Mouse (Mus musculus): ENCODE measurements around the gene Nox3.

The Nox3 gene

DNA sequence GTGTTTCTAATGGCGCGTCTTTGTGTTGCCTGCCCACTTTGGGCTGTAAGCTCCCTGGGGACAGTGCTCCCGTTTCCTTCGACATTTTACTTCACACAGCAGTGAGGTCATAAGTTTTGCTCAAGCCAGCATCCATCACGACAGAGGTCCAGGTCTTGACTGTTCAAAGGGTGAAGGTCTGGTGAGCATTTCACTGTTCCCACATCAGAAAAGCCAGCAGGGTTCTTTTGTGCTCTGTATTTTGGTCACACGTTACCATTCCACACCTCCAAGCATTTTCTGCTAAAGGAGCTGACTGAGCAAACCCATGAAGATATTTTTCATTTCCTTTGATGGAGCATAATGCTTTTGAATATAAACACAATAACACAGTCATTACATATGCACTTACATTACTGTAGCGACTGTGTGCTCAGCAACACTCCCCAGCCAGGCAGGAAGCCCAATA, 85.7 kb downstream of the Nox3 start:
- DNase-seq (ENCODE audit: low spot score): no peak

DNA sequence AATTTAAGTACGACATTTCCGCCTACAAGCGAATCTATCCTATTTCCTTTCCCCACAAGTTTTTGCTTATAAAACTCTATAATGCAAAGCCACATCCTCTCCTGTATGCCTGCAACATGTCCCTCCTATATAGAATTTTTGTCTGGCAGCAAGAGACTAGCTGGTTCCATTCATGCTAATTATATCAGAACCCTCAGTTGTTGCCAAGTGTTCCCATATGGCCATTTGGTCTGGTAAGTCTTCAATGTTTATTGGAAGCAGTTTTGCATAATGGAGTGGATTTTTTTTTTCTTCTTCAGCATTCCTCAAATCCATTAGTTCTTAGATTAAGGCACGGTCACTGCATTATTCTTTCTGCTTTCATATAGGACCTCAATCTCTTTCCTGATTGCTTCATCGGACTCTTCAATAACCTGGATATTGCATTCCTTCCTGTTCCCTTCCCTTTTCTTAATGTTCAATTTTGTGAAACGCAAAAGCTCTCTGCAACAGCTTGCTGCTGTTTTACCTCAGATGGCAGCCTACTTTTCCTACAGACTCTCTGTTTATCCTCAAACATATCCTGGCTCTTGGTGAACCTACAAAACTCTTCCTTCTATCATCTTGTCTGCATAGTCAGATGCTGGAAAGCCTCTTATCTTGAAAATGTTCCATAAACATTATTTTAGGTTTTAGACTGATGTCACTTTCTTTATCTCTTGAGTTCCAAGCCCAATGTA, 92.9 kb downstream of the Nox3 start:
- DNase-seq (ENCODE audit: low spot score): no peak

DNA sequence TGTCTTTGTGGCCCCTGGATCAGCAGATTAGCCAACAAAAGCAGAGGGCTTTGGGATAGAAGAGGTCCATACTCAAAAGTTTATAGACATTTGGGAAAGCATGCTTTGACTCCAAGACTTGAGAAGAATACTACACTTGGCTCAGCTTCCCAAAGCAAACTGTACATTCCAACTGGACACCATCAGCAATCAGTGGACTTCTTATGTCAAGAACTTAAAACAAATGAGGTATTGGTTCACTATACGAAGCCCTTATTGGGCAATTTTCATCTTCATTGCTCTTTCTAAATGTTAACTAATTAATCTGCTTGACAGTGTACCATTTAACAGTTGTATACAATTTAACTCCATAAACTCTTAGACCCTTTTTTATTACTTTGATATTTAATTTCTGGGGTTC, 97.7 kb downstream of the Nox3 start:
- DNase-seq (ENCODE audit: low spot score): no peak

- DNase-seq (ENCODE audit: low spot score): no peak
Observed at GRCm38 (mm10) chr17:3597866-3598265, 98.2 kb downstream of the Nox3 start.

DNA sequence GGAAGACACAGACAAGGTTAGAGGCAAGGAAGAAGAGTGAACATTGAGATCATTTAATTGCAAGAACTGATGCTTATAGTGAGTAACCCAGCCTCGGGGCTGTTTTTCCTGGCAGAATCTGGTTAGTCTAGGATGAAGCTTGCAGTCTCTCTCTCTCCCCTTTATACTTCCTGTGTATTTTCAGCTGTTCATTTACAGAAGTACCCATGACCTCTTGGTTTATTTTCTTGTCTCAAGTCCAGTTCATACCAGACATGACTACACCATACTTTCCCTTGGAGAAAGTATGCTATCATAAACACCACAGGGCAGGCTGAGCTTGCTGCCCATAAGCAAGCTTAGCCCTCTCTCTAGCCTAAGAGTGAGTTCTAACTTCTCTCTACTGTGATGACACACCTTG, 98.9 kb downstream of the Nox3 start:
- no peak for DNase-seq (ENCODE audit: low spot score)
